Mouse (Mus musculus) cerebellum, adult 2 months (tissue): ENCODE measurements at regions not wholly inside any gene's neighbourhood (a gene's known extent, or its start where the extent isn't known, plus 50 kb on each side); places are given as distances from the start of the nearest gene placed in this dataset.

Experiments
- CTCF ChIP-seq: fragments of 200-500 bp; IDR thresholded peaks from 2 replicates; pipeline ENCODE4 v1.5.1; 2011; ENCODE audit warnings: low read depth, mild to moderate bottlenecking, control low read depth, low read length, moderate library complexity, borderline replicate concordance; ENCODE audit not compliant: insufficient read depth
- POLR2A ChIP-seq: fragments of 200-500 bp; IDR thresholded peaks from 2 replicates; pipeline ENCODE4 v1.6.1; 2011; ENCODE audit warnings: low read length, control low read depth, borderline replicate concordance; ENCODE audit not compliant: insufficient read depth

DNA sequence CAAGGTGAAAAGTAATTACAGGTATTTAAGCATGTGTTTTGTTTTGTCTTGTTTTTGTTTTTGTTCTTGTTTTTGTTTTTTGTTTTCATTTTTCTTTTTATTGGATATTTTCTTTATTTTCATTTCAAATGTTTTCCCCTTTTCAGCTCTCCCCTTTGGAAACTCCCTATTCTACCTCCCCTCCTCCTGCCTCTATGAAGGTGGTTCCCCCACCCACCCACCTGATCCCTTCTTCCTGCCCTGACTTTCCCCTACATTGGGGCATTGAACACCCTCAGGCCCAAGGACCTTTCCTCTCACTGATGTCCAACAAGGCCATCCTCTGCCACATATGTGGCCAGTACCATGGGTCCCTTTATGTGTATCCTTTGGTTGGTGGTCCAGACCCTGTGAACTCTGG is 509.1 kb upstream of the Vrk2 start:
- TF ChIP-seq POLR2A, result no peak
- no peak for TF ChIP-seq CTCF
